Mouse (Mus musculus) ES-E14 (cell line): ENCODE measurements at regions not wholly inside any gene's neighbourhood (a gene's known extent, or its start where the extent isn't known, plus 50 kb on each side); places are given as distances from the start of the nearest gene placed in this dataset.

Experiments
- DNase-seq: peaks from one replicate; pipeline ENCODE4 v3.0.0-alpha.2; 2013; ENCODE audit warnings: low read depth, low spot score
- H3K27ac ChIP-seq: 2 replicates; pipeline ENCODE4 v1.5.1; 2012; ENCODE audit warnings: low read depth, mild to moderate bottlenecking, low read length, moderate library complexity, mixed read lengths; ENCODE audit not compliant: poor library complexity, insufficient read depth, severe bottlenecking
- H3K36me3 ChIP-seq: 2 replicates; pipeline ENCODE4 v1.6.1; 2012; ENCODE audit warnings: mild to moderate bottlenecking, low read length, moderate library complexity, mixed read lengths; ENCODE audit not compliant: control insufficient read depth, poor library complexity, insufficient read depth, severe bottlenecking
- H3K4me1 ChIP-seq, 2 experiments: fragments of 150-350 bp in 1 of 2; sonication (generic) in 1 of 2; 2 replicates each; pipeline ENCODE4 v1.6.1; 2012; ENCODE audit warnings: low read length in 2 of 2, mild to moderate bottlenecking in 1 of 2, mixed read lengths in 1 of 2; ENCODE audit not compliant: control insufficient read depth in 2 of 2, insufficient read depth in 2 of 2, poor library complexity in 1 of 2
- H3K4me3 ChIP-seq, 2 experiments: fragments of 150-350 bp in 1 of 2; sonication (generic) in 1 of 2; 2 replicates each; pipeline ENCODE4 v1.5.1; 2012; ENCODE audit warnings: low read length in 2 of 2, low read depth in 1 of 2, mild to moderate bottlenecking in 1 of 2, mixed read lengths in 1 of 2; ENCODE audit not compliant: insufficient read depth in 1 of 2, poor library complexity in 1 of 2, severe bottlenecking in 1 of 2
- H3K9ac ChIP-seq: 2 replicates; pipeline ENCODE4 v1.6.1; 2012; ENCODE audit warnings: low read depth, mild to moderate bottlenecking, low read length, mixed read lengths; ENCODE audit not compliant: poor library complexity, insufficient read depth, severe bottlenecking
- H3K9me3 ChIP-seq: fragments of 150-350 bp; sonication (generic); 2 replicates; pipeline ENCODE4 v1.6.1; 2012; ENCODE audit warnings: low read depth, mild to moderate bottlenecking, low read length; ENCODE audit not compliant: control insufficient read depth, insufficient read depth
- CHD2 ChIP-seq: IDR thresholded peaks from 2 replicates; pipeline ENCODE4 v1.6.1; 2014; ENCODE audit warnings: mild to moderate bottlenecking, low read depth, low read length, inconsistent platforms
- HCFC1 ChIP-seq: IDR thresholded peaks from 2 replicates; pipeline ENCODE4 v1.6.1; 2012; ENCODE audit warnings: low read length, inconsistent platforms, borderline replicate concordance; ENCODE audit not compliant: insufficient read depth
- MAFK ChIP-seq: IDR thresholded peaks from 2 replicates; pipeline ENCODE4 v1.6.1; 2014; ENCODE audit warnings: mild to moderate bottlenecking, low read depth, low read length, inconsistent platforms; ENCODE audit not compliant: insufficient read depth
- ZC3H11A ChIP-seq: IDR thresholded peaks from 2 replicates; pipeline ENCODE4 v1.6.1; 2012; ENCODE audit warnings: low read depth, mild to moderate bottlenecking, inconsistent platforms, low read length, borderline replicate concordance
- ZNF384 ChIP-seq: IDR thresholded peaks from 2 replicates; pipeline ENCODE4 v1.6.1; 2012; ENCODE audit warnings: low read depth, low read length, inconsistent platforms
- in situ Hi-C, 2 experiments: fragments of 600-800 bp; cut with MboI; formaldehyde crosslinking; loops; one replicate each; pipeline ENCODE4 v1.15.1; 2025; ENCODE audit warnings: low sequenced_read_pairs in 2 of 2, inconsistent platforms in 1 of 2; ENCODE audit not compliant: unreplicated experiment in 2 of 2

GRCm38 (mm10) chr19:30306379-30306778 lies 73.6 kb downstream of the Mbl2 start:
- in situ Hi-C loops: no loop called here
- TF ChIP-seq HCFC1 (no peak), ZC3H11A (no peak), ZNF384 (no peak), MAFK (no peak), CHD2 (no peak)
- Histone ChIP-seq H3K4me1 (no peaks in the 10 kb centered on the region), H3K36me3 (no peaks in the 10 kb centered on the region), H3K4me3 (no peak overlapping the region), H3K27ac (no peak overlapping the region), H3K9ac (no peak overlapping the region), H3K9me3 (no peaks in the 10 kb centered on the region)
- no peak for DNase-seq

GRCm38 (mm10) chr19:30306919-30307318 lies 74.2 kb downstream of the Mbl2 start:
- H3K9me3 ChIP-seq: no peaks in the 10 kb centered on the region
- TF ChIP-seq ZC3H11A: no peak
- no peak overlapping the region for H3K4me3 ChIP-seq
- DNase-seq: no peak
- no peak overlapping the region for H3K27ac ChIP-seq
- no peaks in the 10 kb centered on the region for H3K4me1 ChIP-seq
- no peaks in the 10 kb centered on the region for H3K36me3 ChIP-seq
- H3K9ac ChIP-seq: no peak overlapping the region
- in situ Hi-C loops: no loop called here

- no peak overlapping the region for H3K4me3 ChIP-seq
- H3K36me3 ChIP-seq: no peaks in the 10 kb centered on the region
- no peaks in the 10 kb centered on the region for H3K9me3 ChIP-seq
- no peak for TF ChIP-seq ZNF384
- TF ChIP-seq MAFK: no peak
- TF ChIP-seq HCFC1: no peak
- no peak for TF ChIP-seq ZC3H11A
- TF ChIP-seq CHD2: no peak
- in situ Hi-C loops: no loop called here
- no peak for DNase-seq
- no peaks in the 10 kb centered on the region for H3K4me1 ChIP-seq
- no peak overlapping the region for H3K9ac ChIP-seq
- H3K27ac ChIP-seq: no peak overlapping the region
Observed at GRCm38 (mm10) chr19:30317314-30317713, 84.6 kb downstream of the Mbl2 start.

DNA sequence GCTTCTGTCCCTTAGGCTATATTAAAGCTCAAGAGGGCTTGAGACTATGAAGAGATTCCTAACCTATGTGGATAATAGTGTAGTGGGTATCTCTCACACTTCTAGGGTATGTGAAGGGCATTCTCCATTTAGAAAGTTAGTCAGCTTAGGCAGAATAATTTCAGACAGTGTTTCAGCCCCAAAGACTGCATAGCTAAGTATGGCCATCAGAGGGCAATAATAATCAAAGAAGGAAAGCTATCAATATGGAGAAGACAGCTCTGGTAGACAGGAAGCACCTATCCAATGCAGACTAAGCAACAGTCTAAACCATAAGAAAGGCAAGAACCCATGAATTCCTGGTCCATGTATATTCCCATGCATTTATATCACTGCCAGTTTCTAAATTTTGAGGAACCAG lies 95.0 kb downstream of the Mbl2 start:
- DNase-seq: no peak
- no peak overlapping the region for H3K27ac ChIP-seq
- H3K9me3 ChIP-seq: no peaks in the 10 kb centered on the region
- no peaks in the 10 kb centered on the region for H3K36me3 ChIP-seq
- in situ Hi-C loops: no loop called here
- no peak overlapping the region for H3K9ac ChIP-seq
- H3K4me1 ChIP-seq: no peaks in the 10 kb centered on the region
- TF ChIP-seq CHD2 (no peak), ZC3H11A (no peak), ZNF384 (no peak), MAFK (no peak), HCFC1 (no peak)
- H3K4me3 ChIP-seq: no peak overlapping the region

GRCm38 (mm10) chr19:30328886-30329285 lies 96.1 kb downstream of the Mbl2 start:
- TF ChIP-seq CHD2 (no peak), HCFC1 (no peak), ZC3H11A (no peak), ZNF384 (no peak), MAFK (no peak)
- H3K9me3 ChIP-seq: no peaks in the 10 kb centered on the region

More at GRCm38 (mm10) chr19:30328886-30329285, 96.1 kb downstream of the Mbl2 start:
- no peak overlapping the region for H3K27ac ChIP-seq
- DNase-seq: no peak
- H3K36me3 ChIP-seq: no peaks in the 10 kb centered on the region
- in situ Hi-C loops: no loop called here
- no peak overlapping the region for H3K4me3 ChIP-seq
- no peaks in the 10 kb centered on the region for H3K4me1 ChIP-seq
- H3K9ac ChIP-seq: no peak overlapping the region
